Mouse (Mus musculus): ENCODE results near the gene Zfp987.
"Not testable (repeated sequence)": the region's sequence is repeated elsewhere in the genome, so short reads cannot be mapped to it uniquely, and the experiment has no call there.

DNA sequence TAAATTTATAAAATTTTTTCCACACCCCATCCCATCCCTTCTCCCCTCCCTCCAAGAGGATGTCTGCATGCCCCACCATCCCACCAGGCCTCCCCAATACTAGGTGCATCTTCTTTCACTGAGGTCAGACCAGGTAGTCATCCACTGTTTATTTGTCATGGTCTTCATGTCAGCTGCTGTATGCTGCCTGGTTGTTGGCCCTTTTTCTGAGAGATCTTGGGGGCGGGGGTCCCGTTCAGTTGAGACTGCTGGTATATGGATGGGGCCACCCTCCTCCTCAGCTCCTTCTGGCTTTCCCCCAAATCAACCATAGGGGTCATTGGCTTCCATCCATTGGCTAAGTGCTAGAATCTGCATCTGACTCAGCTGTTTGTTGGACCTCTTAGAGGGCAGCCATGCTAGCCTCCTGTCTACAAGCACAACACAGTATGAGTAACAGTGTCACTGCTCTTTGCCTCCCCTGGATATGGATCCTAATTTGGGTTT lies 71.7 kb downstream of the Zfp987 start:
- TF ChIP-seq CTCF, EP300 (IDR thresholded peaks at IDR 0.05): not testable (repeated sequence)

Data from lung, postnatal 0 days (tissue).